ENCODE assay signal across 18 mouse cellular contexts in genomic region chr12:21471986-21472385, GRCm38 (mm10). TPM values are rescaled to one million over a fixed set of nuclear protein-coding genes. Genes with fewer than 3 reads are reported as not detected.
DNase-seq lines count a peak whose midpoint lies in the region; ATAC-seq and TF ChIP-seq lines count a peak whose summit lies in the region.
"Had no signal": no experiment of that assay in that cellular context is flagged by ENCODE, and none has a peak within 500 bp of the region (broad histone marks: within the 10 kb centered on the region; RNA-seq: fewer than 3 reads in every experiment).

No protein-coding gene starts in this region.

- no peak for TF ChIP-seq POLR2A in heart, adult 2 months (IDR thresholded peaks at IDR 0.05; ENCODE audit: insufficient read depth, low read depth, low read length)

- no peak for TF ChIP-seq EP300 in heart, adult 2 months (IDR thresholded peaks at IDR 0.05; ENCODE audit: insufficient read depth, low read depth, low read length)

- H3K79me2 ChIP-seq in heart, adult 2 months (replicated peaks; ENCODE audit: control insufficient read depth, insufficient read depth, low read length): no peaks in the 10 kb centered on the region

- H3K27me3 ChIP-seq in heart, embryonic 13.5 days (replicated peaks): no peaks in the 10 kb centered on the region
- H3K27me3 ChIP-seq in heart, adult 2 months (ENCODE audit: control insufficient read depth, insufficient read depth, low read length): no peaks in the 10 kb centered on the region
- H3K27me3 ChIP-seq in hindbrain, postnatal 0 days (ENCODE audit: insufficient read depth, low read length): no peaks in the 10 kb centered on the region
- H3K27me3 ChIP-seq in hindbrain, embryonic 10.5 days (ENCODE audit: insufficient read depth, poor library complexity, severe bottlenecking): no peaks in the 10 kb centered on the region
- H3K27me3 ChIP-seq: hindbrain, embryonic 13.5 days; midbrain, embryonic 13.5 days had no signal

- no peak overlapping the region for H3K9ac ChIP-seq in heart, embryonic 13.5 days
- H3K9ac ChIP-seq in heart, adult 2 months (ENCODE audit: low read depth, low read length): no peak overlapping the region
- H3K9ac ChIP-seq in hindbrain, postnatal 0 days (replicated peaks; ENCODE audit: low read length): no peak overlapping the region
- H3K9ac ChIP-seq: hindbrain, embryonic 13.5 days; liver, embryonic 14.5 days; midbrain, embryonic 13.5 days had no signal

- H3K36me3 ChIP-seq in heart, embryonic 13.5 days: no peaks in the 10 kb centered on the region
- H3K36me3 ChIP-seq in heart, adult 2 months (ENCODE audit: control insufficient read depth, insufficient read depth, low read length): no peaks in the 10 kb centered on the region
- H3K36me3 ChIP-seq in hindbrain, postnatal 0 days (ENCODE audit: insufficient read depth, low read length): no peaks in the 10 kb centered on the region
- no peaks in the 10 kb centered on the region for H3K36me3 ChIP-seq in hindbrain, embryonic 10.5 days
- H3K36me3 ChIP-seq: hindbrain, embryonic 13.5 days; midbrain, embryonic 13.5 days had no signal

- peak overlapping the region; percentile 56; the same call in 1 of the 2 replicates for H3K27ac ChIP-seq in heart, embryonic 13.5 days (replicated peaks)
- H3K27ac ChIP-seq in heart, adult 2 months: no peak overlapping the region
- H3K27ac ChIP-seq in hindbrain, postnatal 0 days: no peak overlapping the region
- no peak overlapping the region for H3K27ac ChIP-seq in hindbrain, embryonic 10.5 days
- H3K27ac ChIP-seq: hindbrain, embryonic 13.5 days; liver, embryonic 14.5 days; macrophage; midbrain, embryonic 13.5 days had no signal

- no peak for DNase-seq in heart, adult 2 months
- DNase-seq in hindbrain, postnatal 0 days (ENCODE audit: low spot score): peak; percentile 5
- no peak for DNase-seq in hindbrain, embryonic 10.5 days (ENCODE audit: low spot score)
- peak; percentile 53 for DNase-seq in cerebellum, adult 9-11 months
- no peak for DNase-seq in layer of hippocampus, adult 9-10 months (ENCODE audit: low spot score)
- no peak for DNase-seq in kidney, postnatal 36 days
- DNase-seq: adrenal gland, adult 2 months; liver; lung, adult 2 months; thymus, postnatal 4 days had no signal

- no peak overlapping the region for H3K4me3 ChIP-seq in heart, embryonic 13.5 days
- no peak overlapping the region for H3K4me3 ChIP-seq in heart, adult 2 months
- no peak overlapping the region for H3K4me3 ChIP-seq in hindbrain, postnatal 0 days (ENCODE audit: low read length)
- H3K4me3 ChIP-seq in hindbrain, embryonic 10.5 days: no peak overlapping the region
- H3K4me3 ChIP-seq: erythroblast, embryonic 14.5 days; hindbrain, embryonic 13.5 days; midbrain, embryonic 13.5 days had no signal

- H3K4me1 ChIP-seq in heart, embryonic 13.5 days: peaks cover 11% of the 10 kb centered on the region
- H3K4me1 ChIP-seq in heart, adult 2 months (ENCODE audit: control insufficient read depth, insufficient read depth, low read length): peaks cover 1% of the 10 kb centered on the region; the same call in 1 of the 2 replicates
- H3K4me1 ChIP-seq in hindbrain, postnatal 0 days (ENCODE audit: insufficient read depth, low read length): no peaks in the 10 kb centered on the region
- H3K4me1 ChIP-seq in hindbrain, embryonic 10.5 days (replicated peaks): no peaks in the 10 kb centered on the region
- H3K4me1 ChIP-seq: hindbrain, embryonic 13.5 days; midbrain, embryonic 13.5 days had no signal

- no peak for ATAC-seq in heart, embryonic 13.5 days (ENCODE audit: extremely low read depth, insufficient number of reproducible peaks, low FRiP score, low TSS enrichment)
- ATAC-seq in hindbrain, postnatal 0 days: no peak
- ATAC-seq: forebrain, embryonic 16.5 days; intestine, postnatal 0 days; midbrain, embryonic 13.5 days had no signal

- no peaks in the 10 kb centered on the region for H3K9me3 ChIP-seq in heart, embryonic 13.5 days
- H3K9me3 ChIP-seq in hindbrain, postnatal 0 days (ENCODE audit: low read length): no peaks in the 10 kb centered on the region
- no peaks in the 10 kb centered on the region for H3K9me3 ChIP-seq in hindbrain, embryonic 10.5 days
- H3K9me3 ChIP-seq: hindbrain, embryonic 13.5 days; midbrain, embryonic 13.5 days had no signal

- intact Hi-C loops in heart, adult 2 months (cut with DNase I): no loop called here

- H3K4me2 ChIP-seq in heart, embryonic 13.5 days: no peak overlapping the region
- no peak overlapping the region for H3K4me2 ChIP-seq in hindbrain, postnatal 0 days (ENCODE audit: low read depth, low read length)
- H3K4me2 ChIP-seq: hindbrain, embryonic 13.5 days; midbrain, embryonic 13.5 days had no signal

- TF ChIP-seq CTCF in heart, adult 2 months (IDR thresholded peaks at IDR 0.05): no peak
- TF ChIP-seq CTCF in hindbrain, postnatal 0 days (IDR thresholded peaks at IDR 0.05; ENCODE audit: low read depth): no peak

- WGBS in heart, embryonic 13.5 days: 79% methylated on average over 7 of the region's 7 CpGs
- 85% methylated on average over 7 of the region's 7 CpGs for WGBS in heart, adult 2 months
- 85% methylated on average over 7 of the region's 7 CpGs for WGBS in hindbrain, postnatal 0 days
- WGBS in hindbrain, embryonic 10.5 days: 89% methylated on average over 7 of the region's 7 CpGs

RNA-seq across cellular contexts. Expression of gene Ywhaq, which starts 54.5 kb away (rescaled TPM):
- 438 and 453 TPM in 2 replicates for polyA plus RNA-seq in heart, embryonic 13.5 days (2015; fragmentation: Nextera tagmentation; extraction: Ambion mirVana)
- total RNA-seq in heart, adult 2 months (2021): 10 to 100 TPM; 65.8 to 74.6 TPM
- polyA plus RNA-seq in heart, adult 2 months (2012; rRNA removed): 27.7 and 43.2 TPM in 2 replicates
- total RNA-seq in hindbrain, postnatal 0 days (2014; rRNA removed): 579 and 622 TPM in 2 replicates
- 1,086 and 1,131 TPM in 2 replicates for polyA plus RNA-seq in hindbrain, postnatal 0 days (2015; fragmentation: Nextera tagmentation; extraction: Ambion mirVana)
- 1,017 and 1,052 TPM in 2 replicates for polyA plus RNA-seq in hindbrain, embryonic 10.5 days (2016; fragmentation: Nextera tagmentation; extraction: Ambion mirVana)

Comparison
In these comparisons a context has a peak if more than half of its experiments do, and no peak if none do; other contexts are left out.
1. DNase-seq: peak in hindbrain, postnatal 0 days (single experiment) and cerebellum, adult 9-11 months (single experiment); none in heart, adult 2 months (0 of 2), hindbrain, embryonic 10.5 days (single experiment), layer of hippocampus, adult 9-10 months (single experiment) and kidney, postnatal 36 days (0 of 2).